In the genomic region with DNA sequence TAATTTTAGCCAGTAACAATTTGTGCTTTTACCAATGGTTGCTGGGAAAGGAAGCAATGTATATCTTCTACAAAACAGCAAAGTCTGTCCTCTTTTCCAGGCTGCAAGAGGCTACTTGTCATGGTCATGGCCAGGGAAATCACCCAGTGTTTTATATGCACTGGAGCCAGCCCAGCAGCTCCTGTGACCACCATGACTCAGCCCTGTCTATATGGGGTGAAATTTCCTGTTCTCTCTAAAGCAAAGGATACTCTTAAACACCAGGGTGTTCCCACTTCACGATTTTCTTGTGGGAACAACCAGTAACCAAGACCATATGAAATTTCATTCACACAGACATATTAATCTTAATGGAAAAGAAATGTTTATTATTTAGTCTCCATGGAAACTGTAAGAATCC, we compare ENCODE assay signal across 20 mouse cellular contexts.
DNase-seq lines count a peak whose midpoint lies in the region; ATAC-seq lines count a peak whose summit lies in the region.
"Had no signal": no experiment of that assay in that cellular context is flagged by ENCODE, and none has a peak within 500 bp of the region (broad histone marks: within the 10 kb centered on the region; RNA-seq: fewer than 3 reads in every experiment).

No protein-coding gene starts in this region.

- peak; percentile 41 for DNase-seq in adrenal gland, adult 2 months
- no peak for DNase-seq in adrenal gland, adult 8-10 months
- peak; percentile 21 for DNase-seq in 3134 (ENCODE audit: extremely low read depth, insufficient read length, low spot score)
- DNase-seq in NIH3T3 (ENCODE audit: low read depth) = peak; percentile 59
- DNase-seq in neural tube, embryonic 10.5 days (ENCODE audit: extremely low spot score, low spot score) = no peak
- no peak for DNase-seq in lung, postnatal 36 days
- DNase-seq: cerebellum, adult 11 months; cerebellum, adult 2 months; cerebellum, adult 9-11 months; cerebellum, postnatal 25 days; gastrocnemius, postnatal 10 days; gastrocnemius, postnatal 36 days; heart, postnatal 10 days; heart, postnatal 36 days; kidney, adult 11 months had no signal

- ATAC-seq in megakaryocyte progenitor cell, adult 5-6 weeks (replicated peaks; ENCODE audit: poor library complexity) = 0 out of 2 replicates have a peak, but pooled peaks have one; percentile 30
- ATAC-seq: CD4-positive, CD25-positive, alpha-beta regulatory T cell, adult 4 months; forebrain, embryonic 15.5 days; intestine, embryonic 15.5 days; Patski had no signal

Comparison
In these comparisons a context has a peak if more than half of its experiments do, and no peak if none do; other contexts are left out.
1. DNase-seq: peak in adrenal gland, adult 2 months (single experiment), 3134 (single experiment) and NIH3T3 (single experiment); none in adrenal gland, adult 8-10 months (single experiment), neural tube, embryonic 10.5 days (single experiment) and lung, postnatal 36 days (single experiment).